Mouse (Mus musculus): ENCODE data around the gene Gm20388.
"Not testable (repeated sequence)": the region's sequence is repeated elsewhere in the genome, so short reads cannot be mapped to it uniquely, and the experiment has no call there.

The Gm20388 gene

GRCm38 (mm10) chr8:123514781-123515539 lies 3604.3 kb downstream of the Gm20388 start, which contains the start of gene Dbndd1:
Gene Dbndd1, minus strand, starts transcription at chr8:123515463.
- peak in 1 of 2 experiments; percentile 20 for DNase-seq (ENCODE audit: low read depth in 2 of 2, low spot score in 2 of 2)

- DNase-seq (ENCODE audit: low read depth in 2 of 2, low spot score in 2 of 2): no peak
Measured at GRCm38 (mm10) chr8:123515540-123515897, 3604.9 kb downstream of the Gm20388 start.

GRCm38 (mm10) chr8:123516596-123516995 lies 3606.0 kb downstream of the Gm20388 start:
- DNase-seq (ENCODE audit: low read depth in 2 of 2, low spot score in 2 of 2): no peak

GRCm38 (mm10) chr8:123518172-123518571 lies 3607.5 kb downstream of the Gm20388 start:
- no peak for DNase-seq (ENCODE audit: low read depth in 2 of 2, low spot score in 2 of 2)

- peak; percentile 57 to 63 for DNase-seq (ENCODE audit: low read depth in 2 of 2, low spot score in 2 of 2)
Measured at GRCm38 (mm10) chr8:123518667-123519066, 3608.0 kb downstream of the Gm20388 start, which contains the start of gene Gas8. Gene Gas8, plus strand, starts transcription at chr8:123518834.

GRCm38 (mm10) chr8:123520048-123520447 lies 3609.4 kb downstream of the Gm20388 start:
- DNase-seq (ENCODE audit: low read depth in 2 of 2, low spot score in 2 of 2): not testable (repeated sequence)

GRCm38 (mm10) chr8:123527720-123528489 lies 3617.3 kb downstream of the Gm20388 start:
- no peak for DNase-seq (ENCODE audit: low read depth in 2 of 2, low spot score in 2 of 2)

GRCm38 (mm10) chr8:123536242-123536989 lies 3625.8 kb downstream of the Gm20388 start:
- DNase-seq (ENCODE audit: low read depth in 2 of 2, low spot score in 2 of 2): no peak

- no peak for DNase-seq (ENCODE audit: low read depth in 2 of 2, low spot score in 2 of 2)
Measured at GRCm38 (mm10) chr8:123536990-123537380, 3626.3 kb downstream of the Gm20388 start.

- DNase-seq (ENCODE audit: low read depth in 2 of 2, low spot score in 2 of 2): peak; percentile 57 to 59
Measured at GRCm38 (mm10) chr8:123537641-123538040, 3627.0 kb downstream of the Gm20388 start.

GRCm38 (mm10) chr8:123564221-123564620 lies 3653.6 kb downstream of the Gm20388 start:
- not testable (repeated sequence) for DNase-seq (ENCODE audit: low read depth in 2 of 2, low spot score in 2 of 2)

GRCm38 (mm10) chr8:123575386-123575785 lies 3664.7 kb downstream of the Gm20388 start:
- DNase-seq (ENCODE audit: low read depth in 2 of 2, low spot score in 2 of 2): peak in 1 of 2 experiments; percentile 36

GRCm38 (mm10) chr8:123600666-123601172 lies 3690.1 kb downstream of the Gm20388 start:
- DNase-seq (ENCODE audit: low read depth in 2 of 2, low spot score in 2 of 2): peak; percentile 62 to 70

- DNase-seq (ENCODE audit: low read depth in 2 of 2, low spot score in 2 of 2): not testable (repeated sequence)
Measured at GRCm38 (mm10) chr8:123601457-123601856, 3690.8 kb downstream of the Gm20388 start.

GRCm38 (mm10) chr8:123612652-123613051 lies 3702.0 kb downstream of the Gm20388 start:
- DNase-seq (ENCODE audit: low read depth in 2 of 2, low spot score in 2 of 2): peak in 1 of 2 experiments; percentile 6

GRCm38 (mm10) chr8:123623523-123623922 lies 3712.9 kb downstream of the Gm20388 start:
- not testable (repeated sequence) for DNase-seq (ENCODE audit: low read depth in 2 of 2, low spot score in 2 of 2)

- no peak for DNase-seq (ENCODE audit: low read depth in 2 of 2, low spot score in 2 of 2)
Measured at GRCm38 (mm10) chr8:123624274-123624673, 3713.6 kb downstream of the Gm20388 start.

- no peak for DNase-seq (ENCODE audit: low read depth in 2 of 2, low spot score in 2 of 2)
Measured at GRCm38 (mm10) chr8:123624702-123625101, 3714.1 kb downstream of the Gm20388 start.

GRCm38 (mm10) chr8:123625717-123626116 lies 3715.1 kb downstream of the Gm20388 start:
- no peak for DNase-seq (ENCODE audit: low read depth in 2 of 2, low spot score in 2 of 2)

- no peak for DNase-seq (ENCODE audit: low read depth in 2 of 2, low spot score in 2 of 2)
Measured at GRCm38 (mm10) chr8:123627410-123628147, 3716.9 kb downstream of the Gm20388 start.
